ENCODE assay signal across 11 mouse cellular contexts in the genomic region with DNA sequence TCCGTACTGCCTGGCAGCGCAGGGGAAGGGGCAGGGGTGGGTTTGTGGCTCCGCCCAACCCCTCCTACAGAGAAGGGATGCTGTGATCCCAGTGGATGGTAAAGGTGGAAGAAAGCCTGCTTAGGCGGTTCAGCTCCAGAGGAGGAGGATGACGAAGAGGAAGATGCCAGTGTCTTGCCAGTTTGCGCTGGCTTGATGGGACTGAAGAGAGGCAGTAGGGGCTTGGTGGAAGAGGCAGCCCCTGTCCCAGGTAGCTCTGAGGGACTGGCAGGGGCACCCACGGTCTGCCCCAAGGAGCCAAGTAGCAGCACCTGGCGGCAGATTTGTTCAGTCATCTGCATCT. TPM values are rescaled to one million over a fixed set of nuclear protein-coding genes. Genes with fewer than 3 reads are reported as not detected.
DNase-seq lines count a peak whose midpoint lies in the region; ATAC-seq and TF ChIP-seq lines count a peak whose summit lies in the region.
"Had no signal": no experiment of that assay in that cellular context is flagged by ENCODE, and none has a peak within 500 bp of the region (broad histone marks: within the 10 kb centered on the region; RNA-seq: fewer than 3 reads in every experiment).

No protein-coding gene starts in this region.

- H3K9me3 ChIP-seq in heart, postnatal 0 days (replicated peaks; ENCODE audit: control insufficient read depth, low read length), result no peaks in the 10 kb centered on the region
- H3K9me3 ChIP-seq in hindbrain, embryonic 13.5 days, result no peaks in the 10 kb centered on the region
- H3K9me3 ChIP-seq in midbrain, embryonic 13.5 days, result 0 out of 2 replicates have a peak, but pooled peaks cover 3% of the 10 kb centered on the region

- no peaks in the 10 kb centered on the region for H3K27me3 ChIP-seq in heart, postnatal 0 days (ENCODE audit: control insufficient read depth, insufficient read depth, low read length)
- H3K27me3 ChIP-seq in hindbrain, embryonic 13.5 days, result no peaks in the 10 kb centered on the region
- H3K27me3 ChIP-seq in midbrain, embryonic 13.5 days, result no peaks in the 10 kb centered on the region

- no peak for TF ChIP-seq EP300 in heart, postnatal 0 days (IDR thresholded peaks at IDR 0.05; ENCODE audit: low read depth)

- no peak overlapping the region for H3K4me3 ChIP-seq in heart, postnatal 0 days (ENCODE audit: low read depth, low read length)
- H3K4me3 ChIP-seq in hindbrain, embryonic 13.5 days, result peak overlapping the region; percentile 78
- H3K4me3 ChIP-seq in midbrain, embryonic 13.5 days (replicated peaks), result peak overlapping the region; percentile 83

- peaks cover 25% of the 10 kb centered on the region for H3K36me3 ChIP-seq in heart, postnatal 0 days (replicated peaks; ENCODE audit: control insufficient read depth, insufficient read depth, low read length)
- peaks cover 48% of the 10 kb centered on the region for H3K36me3 ChIP-seq in hindbrain, embryonic 13.5 days
- peaks cover 46% of the 10 kb centered on the region for H3K36me3 ChIP-seq in midbrain, embryonic 13.5 days

- H3K4me2 ChIP-seq in heart, postnatal 0 days (ENCODE audit: low read depth, low read length), result peak overlapping the region; percentile 92; the same call in 1 of the 2 replicates
- peak overlapping the region; percentile 95 for H3K4me2 ChIP-seq in hindbrain, embryonic 13.5 days
- H3K4me2 ChIP-seq in midbrain, embryonic 13.5 days (replicated peaks), result peak overlapping the region; percentile 92

- WGBS in heart, postnatal 0 days, result 68% methylated on average over 8 of the region's 8 CpGs
- 44% methylated on average over 8 of the region's 8 CpGs for WGBS in hindbrain, embryonic 13.5 days
- 40% methylated on average over 8 of the region's 8 CpGs for WGBS in midbrain, embryonic 13.5 days

- peaks cover 6% of the 10 kb centered on the region for H3K4me1 ChIP-seq in heart, postnatal 0 days (ENCODE audit: control insufficient read depth, insufficient read depth)
- peaks cover 60% of the 10 kb centered on the region for H3K4me1 ChIP-seq in hindbrain, embryonic 13.5 days (replicated peaks)
- peaks cover 60% of the 10 kb centered on the region for H3K4me1 ChIP-seq in midbrain, embryonic 13.5 days (replicated peaks)

- H3K27ac ChIP-seq in heart, postnatal 0 days (ENCODE audit: low read depth), result no peak overlapping the region
- H3K27ac ChIP-seq in hindbrain, embryonic 13.5 days, result peak overlapping the region; percentile 97
- H3K27ac ChIP-seq in midbrain, embryonic 13.5 days, result peak overlapping the region; percentile 96

- H3K9ac ChIP-seq in heart, postnatal 0 days (replicated peaks; ENCODE audit: low read depth, low read length), result no peak overlapping the region; the same call in 1 of the 2 replicates
- peak overlapping the region; percentile 92 for H3K9ac ChIP-seq in hindbrain, embryonic 13.5 days
- peak overlapping the region; percentile 94 for H3K9ac ChIP-seq in midbrain, embryonic 13.5 days (replicated peaks)

- no peak for TF ChIP-seq CTCF in heart, postnatal 0 days (IDR thresholded peaks at IDR 0.05; ENCODE audit: low read depth)

- no peak for ATAC-seq in heart, postnatal 0 days (ENCODE audit: insufficient read depth, low read depth)
- no peak for ATAC-seq in hindbrain, embryonic 13.5 days (ENCODE audit: low FRiP score)
- ATAC-seq in midbrain, embryonic 13.5 days, result no peak
- ATAC-seq in megakaryocyte progenitor cell, adult 5-6 weeks (replicated peaks; ENCODE audit: poor library complexity), result no peak

- DNase-seq in heart, postnatal 0 days (ENCODE audit: low spot score), result no peak
- no peak for DNase-seq in heart, adult 18-20 months
- DNase-seq in brain, adult 2 months (ENCODE audit: low read depth, low spot score), result peak; percentile 48
- no peak for DNase-seq in layer of hippocampus, postnatal 36 days
- DNase-seq in testis, postnatal 10 days (ENCODE audit: low spot score), result no peak

RNA-seq across cellular contexts. Expression of a gene that starts 9.9 kb away (rescaled TPM):
- 11.4 and 16.0 TPM in 2 replicates for total RNA-seq in heart, postnatal 0 days (2014; rRNA removed; ENCODE audit: low replicate concordance)
- polyA plus RNA-seq in heart, postnatal 0 days (2015; fragmentation: Nextera tagmentation; extraction: Ambion mirVana), result 14.1 and 14.8 TPM in 2 replicates
- total RNA-seq in heart, adult 18-20 months (2021), result 10 to 100 TPM; 16.2 to 18.1 TPM
- 48.1 and 51.5 TPM in 2 replicates for polyA plus RNA-seq in hindbrain, embryonic 13.5 days (2015; fragmentation: Nextera tagmentation; extraction: Ambion mirVana)
- polyA plus RNA-seq in midbrain, embryonic 13.5 days (2015; fragmentation: Nextera tagmentation; extraction: Ambion mirVana), result 50.4 and 57.8 TPM in 2 replicates
- 49.6 and 50.3 TPM in 2 replicates for total RNA-seq in megakaryocyte progenitor cell, adult 5-6 weeks (2015)
- 40.3 and 40.8 TPM in 2 replicates for total RNA-seq in megakaryocyte progenitor cell, adult 5-6 weeks (2017)
- total RNA-seq in layer of hippocampus, postnatal 36 days (2021), result 10 to 100 TPM; 49.8 to 54.0 TPM

RNA-seq across cellular contexts. Expression of a gene that starts 13.8 kb away (rescaled TPM):
- total RNA-seq in heart, postnatal 0 days (2014; rRNA removed; ENCODE audit: low replicate concordance), result 4.6 TPM in 2 replicates
- 2.3 TPM in 2 replicates for polyA plus RNA-seq in heart, postnatal 0 days (2015; fragmentation: Nextera tagmentation; extraction: Ambion mirVana)
- 1 to 10 TPM in 1 of 2 experiments, under 1 TPM in 1; 0.97 to 1.0 TPM for total RNA-seq in heart, adult 18-20 months (2021)
- polyA plus RNA-seq in hindbrain, embryonic 13.5 days (2015; fragmentation: Nextera tagmentation; extraction: Ambion mirVana), result 46.2 and 49.5 TPM in 2 replicates
- 56.6 and 56.9 TPM in 2 replicates for polyA plus RNA-seq in midbrain, embryonic 13.5 days (2015; fragmentation: Nextera tagmentation; extraction: Ambion mirVana)
- total RNA-seq in megakaryocyte progenitor cell, adult 5-6 weeks (2015), result 0.07 and 0.62 TPM in 2 replicates
- 0.42 and 0.88 TPM in 2 replicates for total RNA-seq in megakaryocyte progenitor cell, adult 5-6 weeks (2017)
- 10 to 100 TPM; 43.1 TPM for total RNA-seq in layer of hippocampus, postnatal 36 days (2021)
- total RNA-seq: MEL had no signal

RNA-seq across cellular contexts. Expression of a gene that starts 35.4 kb away (rescaled TPM):
- 6.6 and 11.9 TPM in 2 replicates for total RNA-seq in heart, postnatal 0 days (2014; rRNA removed; ENCODE audit: low replicate concordance)
- polyA plus RNA-seq in heart, postnatal 0 days (2015; fragmentation: Nextera tagmentation; extraction: Ambion mirVana), result 9.0 and 10.3 TPM in 2 replicates
- 1 to 10 TPM; 3.8 to 5.5 TPM for total RNA-seq in heart, adult 18-20 months (2021)
- 57.4 and 61.8 TPM in 2 replicates for polyA plus RNA-seq in hindbrain, embryonic 13.5 days (2015; fragmentation: Nextera tagmentation; extraction: Ambion mirVana)
- polyA plus RNA-seq in midbrain, embryonic 13.5 days (2015; fragmentation: Nextera tagmentation; extraction: Ambion mirVana), result 60.6 and 63.4 TPM in 2 replicates
- 6.5 and 8.1 TPM in 2 replicates for total RNA-seq in megakaryocyte progenitor cell, adult 5-6 weeks (2015)
- 3.7 and 5.0 TPM in 2 replicates for total RNA-seq in megakaryocyte progenitor cell, adult 5-6 weeks (2017)
- 10 to 100 TPM; 35.7 to 37.1 TPM for total RNA-seq in layer of hippocampus, postnatal 36 days (2021)

RNA-seq across cellular contexts. Expression of a gene that starts 35.8 kb away (rescaled TPM):
- total RNA-seq in heart, postnatal 0 days (2014; rRNA removed; ENCODE audit: low replicate concordance), result 30.1 and 63.3 TPM in 2 replicates
- 21.8 and 22.0 TPM in 2 replicates for polyA plus RNA-seq in heart, postnatal 0 days (2015; fragmentation: Nextera tagmentation; extraction: Ambion mirVana)
- total RNA-seq in heart, adult 18-20 months (2021), result 10 to 100 TPM; 30.3 to 35.8 TPM
- polyA plus RNA-seq in hindbrain, embryonic 13.5 days (2015; fragmentation: Nextera tagmentation; extraction: Ambion mirVana), result 55.5 and 59.6 TPM in 2 replicates
- polyA plus RNA-seq in midbrain, embryonic 13.5 days (2015; fragmentation: Nextera tagmentation; extraction: Ambion mirVana), result 55.5 and 60.8 TPM in 2 replicates
- total RNA-seq in megakaryocyte progenitor cell, adult 5-6 weeks (2015), result 34.0 and 35.8 TPM in 2 replicates
- total RNA-seq in megakaryocyte progenitor cell, adult 5-6 weeks (2017), result 41.2 and 43.0 TPM in 2 replicates
- 10 to 100 TPM; 58.3 to 63.0 TPM for total RNA-seq in layer of hippocampus, postnatal 36 days (2021)

RNA-seq across cellular contexts. Expression of a gene that starts 41.4 kb away (rescaled TPM):
- total RNA-seq in heart, postnatal 0 days (2014; rRNA removed; ENCODE audit: low replicate concordance), result not detected in 2 replicates
- not detected in 2 replicates for polyA plus RNA-seq in heart, postnatal 0 days (2015; fragmentation: Nextera tagmentation; extraction: Ambion mirVana)
- total RNA-seq in heart, adult 18-20 months (2021), result not detected
- polyA plus RNA-seq in hindbrain, embryonic 13.5 days (2015; fragmentation: Nextera tagmentation; extraction: Ambion mirVana), result not detected in 2 replicates
- polyA plus RNA-seq in midbrain, embryonic 13.5 days (2015; fragmentation: Nextera tagmentation; extraction: Ambion mirVana), result not detected in 2 replicates
- not detected in 2 replicates for total RNA-seq in megakaryocyte progenitor cell, adult 5-6 weeks (2015)
- not detected in 2 replicates for total RNA-seq in megakaryocyte progenitor cell, adult 5-6 weeks (2017)
- total RNA-seq in layer of hippocampus, postnatal 36 days (2021), result not detected
- total RNA-seq: layer of hippocampus, postnatal 10 days had no signal
- polyA plus RNA-seq: cortical plate, adult 2 months had no signal
